Mouse (Mus musculus): ENCODE results near the gene Unc13b.

The Unc13b gene

GRCm38 (mm10) chr4:43038567-43039495 lies 19.9 kb upstream of the Unc13b start:
- peak; percentile 62 for DNase-seq

- DNase-seq = no peak
Observed at GRCm38 (mm10) chr4:43039609-43040008, 19.1 kb upstream of the Unc13b start.

- DNase-seq = peak; percentile 97
Observed at GRCm38 (mm10) chr4:43040114-43040572, 18.6 kb upstream of the Unc13b start.

GRCm38 (mm10) chr4:43040881-43041547 lies 17.7 kb upstream of the Unc13b start:
- DNase-seq = peak; percentile 44

- DNase-seq = peak; percentile 59
Observed at GRCm38 (mm10) chr4:43043644-43044357, 15.0 kb upstream of the Unc13b start.

- peak; percentile 57 for DNase-seq
Observed at GRCm38 (mm10) chr4:43044673-43045072, 14.1 kb upstream of the Unc13b start.

- DNase-seq = no peak
Observed at GRCm38 (mm10) chr4:43045285-43045658, 13.5 kb upstream of the Unc13b start.

GRCm38 (mm10) chr4:43045659-43046302 lies 13.0 kb upstream of the Unc13b start, which contains the start of gene Fam214b:
Fam214b (minus strand) TSS chr4:43046220.
- DNase-seq = peak; percentile 96

- DNase-seq = peak; percentile 14
Observed at GRCm38 (mm10) chr4:43046607-43047006, 12.1 kb upstream of the Unc13b start.

- peak; percentile 77 for DNase-seq
Observed at GRCm38 (mm10) chr4:43047231-43047630, 11.5 kb upstream of the Unc13b start.

- DNase-seq = peak; percentile 70
Observed at GRCm38 (mm10) chr4:43052627-43053026, 6.1 kb upstream of the Unc13b start.

GRCm38 (mm10) chr4:43057654-43058053 lies 1.1 kb upstream of the Unc13b start:
- DNase-seq = no peak

- no peak for DNase-seq
Observed at GRCm38 (mm10) chr4:43058392-43058752, 381 bp upstream of the Unc13b start.

- DNase-seq = no peak
Observed at GRCm38 (mm10) chr4:43059697-43060096, 944 bp downstream of the Unc13b start.

- DNase-seq = no peak
Observed at GRCm38 (mm10) chr4:43060286-43060685, 1.5 kb downstream of the Unc13b start.

- no peak for DNase-seq
Observed at GRCm38 (mm10) chr4:43065471-43065870, 6.7 kb downstream of the Unc13b start.

GRCm38 (mm10) chr4:43074923-43075322 lies 16.2 kb downstream of the Unc13b start:
- DNase-seq = no peak

GRCm38 (mm10) chr4:43078071-43078718 lies 19.4 kb downstream of the Unc13b start:
- DNase-seq = no peak

- DNase-seq = no peak
Observed at GRCm38 (mm10) chr4:43082458-43082857, 23.7 kb downstream of the Unc13b start.

GRCm38 (mm10) chr4:43089950-43090349 lies 31.2 kb downstream of the Unc13b start:
- DNase-seq = no peak

- DNase-seq = no peak
Observed at GRCm38 (mm10) chr4:43091183-43091582, 32.4 kb downstream of the Unc13b start.

GRCm38 (mm10) chr4:43113491-43113890 lies 54.7 kb downstream of the Unc13b start:
- no peak for DNase-seq
